Mouse (Mus musculus) stomach, postnatal 0 days (tissue): ENCODE measurements at regions not wholly inside any gene's neighbourhood (a gene's known extent, or its start where the extent isn't known, plus 50 kb on each side); places are given as distances from the start of the nearest gene placed in this dataset.

Experiments
- CTCF ChIP-seq: IDR thresholded peaks from 2 replicates; pipeline ENCODE4 v1.5.1; 2016; ENCODE audit warnings: antibody characterized with exemption, low read depth, mild to moderate bottlenecking, moderate library complexity
- EP300 ChIP-seq: optimal IDR thresholded peaks from 2 replicates; pipeline ENCODE3; 2016; ENCODE audit warnings: antibody characterized with exemption

DNA sequence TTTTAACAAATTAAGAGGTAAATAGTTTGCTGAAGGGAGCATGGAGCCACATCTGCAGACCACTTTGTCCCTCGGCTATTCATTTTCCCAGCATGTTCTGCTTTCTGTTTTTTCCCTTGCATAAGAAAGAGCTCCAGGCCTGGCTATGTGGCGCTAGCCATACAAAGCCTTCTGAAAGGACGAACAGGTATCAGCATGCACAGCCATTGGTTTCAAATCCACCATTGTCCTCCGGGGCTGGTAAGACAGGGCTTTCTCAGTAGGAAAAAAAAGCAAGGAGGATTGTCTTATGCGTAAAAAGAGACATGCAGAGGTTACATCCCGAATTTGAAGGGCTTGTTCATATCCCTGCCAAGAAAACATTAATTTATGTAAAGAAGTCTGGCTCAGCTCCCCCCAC is 464.8 kb upstream of the Mki67 start:
- TF ChIP-seq CTCF: no peak
- TF ChIP-seq EP300: no peak
